Mouse (Mus musculus) central nervous system, embryonic 18 days (tissue): ENCODE data around the gene Tapbpl. TPM values are rescaled to one million over a fixed set of nuclear protein-coding genes. Genes with fewer than 3 reads are reported as not detected.

Experiments
- polyA plus RNA-seq: library from polyadenylated mRNA; depleted of rRNA; stranded (reverse); fragments of >200 nt; gene quantifications from 2 replicates; pipeline ENCODE4 v1.2.3, GENCODE M21; 2012; rRNA removed

Tapbpl gene
- 4.2 and 4.4 TPM in 2 replicates for polyA plus RNA-seq

GRCm38 (mm10) chr6:125231117-125232044 lies at the start of gene Tapbpl:
Gene Tapbpl, minus strand, starts transcription at chr6:125231860.

GRCm38 (mm10) chr6:125236782-125237181 lies 5.1 kb upstream of the Tapbpl start, which contains the start of gene Cd27:
Gene Cd27, minus strand, starts transcription at chr6:125237010.

GRCm38 (mm10) chr6:125215148-125215954 lies 16.3 kb downstream of the Tapbpl start, which contains the start of gene Vamp1:
Gene Vamp1, plus strand, starts transcription at chr6:125215551.

GRCm38 (mm10) chr6:125191332-125192015 lies 40.2 kb downstream of the Tapbpl start, which contains the start of the genes Ncapd2 and Mrpl51:
Gene Ncapd2, minus strand, starts transcription at chr6:125191701.
Gene Mrpl51, plus strand, starts transcription at chr6:125191801.

Other genes with a start within 250 kb of the Tapbpl start
- gene Pianp, start 235.2 kb downstream of the Tapbpl start, polyA plus RNA-seq, result 66.2 and 72.7 TPM in 2 replicates
- gene Zfp384, start 222.7 kb downstream of the Tapbpl start, polyA plus RNA-seq, result 71.6 and 74.2 TPM in 2 replicates
- gene Ing4, start 192.1 kb downstream of the Tapbpl start, polyA plus RNA-seq, result 120 and 130 TPM in 2 replicates
- gene Acrbp, start 182.2 kb downstream of the Tapbpl start, polyA plus RNA-seq, result 24.3 and 28.5 TPM in 2 replicates
- gene Lpar5, start 163.9 kb downstream of the Tapbpl start, polyA plus RNA-seq, result 0.82 and 0.98 TPM in 2 replicates
- 65.2 and 67.5 TPM in 2 replicates for gene Chd4, start 135.9 kb downstream of the Tapbpl start, polyA plus RNA-seq
- gene Nop2, start 100.0 kb downstream of the Tapbpl start, polyA plus RNA-seq, result 34.2 and 34.6 TPM in 2 replicates
- 28.2 and 29.8 TPM in 2 replicates for gene Iffo1, start 86.6 kb downstream of the Tapbpl start, polyA plus RNA-seq
- gene Gapdh, start 65.4 kb downstream of the Tapbpl start, polyA plus RNA-seq, result 3,044 and 3,218 TPM in 2 replicates
- gene Ncapd2, start 40.2 kb downstream of the Tapbpl start, polyA plus RNA-seq, result 95.0 and 104 TPM in 2 replicates
- 54.1 and 59.6 TPM in 2 replicates for gene Mrpl51, start 40.1 kb downstream of the Tapbpl start, polyA plus RNA-seq
- gene Vamp1, start 16.3 kb downstream of the Tapbpl start, polyA plus RNA-seq, result 26.6 and 33.8 TPM in 2 replicates
- 0.06 and 0.20 TPM in 2 replicates for gene Cd27, start 5.2 kb upstream of the Tapbpl start, polyA plus RNA-seq
- not detected in 2 replicates for gene Tuba3a, start 54.2 kb upstream of the Tapbpl start, polyA plus RNA-seq
- 10.4 and 11.4 TPM in 2 replicates for gene Ltbr, start 82.0 kb upstream of the Tapbpl start, polyA plus RNA-seq
- 1.2 and 1.8 TPM in 2 replicates for gene Scnn1a, start 88.8 kb upstream of the Tapbpl start, polyA plus RNA-seq
- gene Tnfrsf1a, start 117.5 kb upstream of the Tapbpl start, polyA plus RNA-seq, result 14.9 and 15.3 TPM in 2 replicates
- 0.29 and 0.39 TPM in 2 replicates for gene Plekhg6, start 148.9 kb upstream of the Tapbpl start, polyA plus RNA-seq